7 mouse cellular contexts compared by ENCODE assay signal in genomic region chr4:124189352-124189992, GRCm38 (mm10).
DNase-seq lines count a peak whose midpoint lies in the region; ATAC-seq lines count a peak whose summit lies in the region.

No protein-coding gene starts in this region.

- H3K9me3 ChIP-seq in liver, embryonic 12.5 days (replicated peaks), result no peaks in the 10 kb centered on the region
- H3K9me3 ChIP-seq in hindbrain, embryonic 15.5 days, result no peaks in the 10 kb centered on the region
- no peaks in the 10 kb centered on the region for H3K9me3 ChIP-seq in neural tube, embryonic 14.5 days (ENCODE audit: control insufficient read depth, low read length)
- no peaks in the 10 kb centered on the region for H3K9me3 ChIP-seq in heart, embryonic 10.5 days

- no peak overlapping the region for H3K27ac ChIP-seq in liver, embryonic 12.5 days
- no peak overlapping the region for H3K27ac ChIP-seq in hindbrain, embryonic 15.5 days (replicated peaks)
- H3K27ac ChIP-seq in neural tube, embryonic 14.5 days (ENCODE audit: low read depth, low read length), result no peak overlapping the region
- no peak overlapping the region for H3K27ac ChIP-seq in heart, embryonic 10.5 days

- no peak overlapping the region for H3K4me3 ChIP-seq in liver, embryonic 12.5 days
- no peak overlapping the region for H3K4me3 ChIP-seq in hindbrain, embryonic 15.5 days
- no peak overlapping the region for H3K4me3 ChIP-seq in neural tube, embryonic 14.5 days (ENCODE audit: low read depth, low read length)
- H3K4me3 ChIP-seq in heart, embryonic 10.5 days, result no peak overlapping the region

- H3K4me2 ChIP-seq in liver, embryonic 12.5 days, result no peak overlapping the region
- H3K4me2 ChIP-seq in hindbrain, embryonic 15.5 days, result no peak overlapping the region
- no peak overlapping the region for H3K4me2 ChIP-seq in neural tube, embryonic 14.5 days (ENCODE audit: low read depth, low read length)

- no peak for ATAC-seq in liver, embryonic 12.5 days
- peak; percentile 62; the same call in 1 of the 2 replicates for ATAC-seq in hindbrain, embryonic 15.5 days (ENCODE audit: low FRiP score, low read depth)
- ATAC-seq in neural tube, embryonic 14.5 days (ENCODE audit: low read depth), result 0 out of 2 replicates have a peak, but pooled peaks have one; percentile 60

- no peak overlapping the region for H3K9ac ChIP-seq in liver, embryonic 12.5 days
- no peak overlapping the region for H3K9ac ChIP-seq in hindbrain, embryonic 15.5 days
- H3K9ac ChIP-seq in neural tube, embryonic 14.5 days (replicated peaks; ENCODE audit: low read depth, low read length), result no peak overlapping the region

- peaks cover 39% of the 10 kb centered on the region for H3K27me3 ChIP-seq in liver, embryonic 12.5 days (replicated peaks)
- peaks cover 4% of the 10 kb centered on the region; the same call in 1 of the 2 replicates for H3K27me3 ChIP-seq in hindbrain, embryonic 15.5 days
- H3K27me3 ChIP-seq in neural tube, embryonic 14.5 days (ENCODE audit: control insufficient read depth, insufficient read depth, low read length), result no peaks in the 10 kb centered on the region
- peaks cover 76% of the 10 kb centered on the region for H3K27me3 ChIP-seq in heart, embryonic 10.5 days (ENCODE audit: insufficient read depth, poor library complexity, severe bottlenecking)

- H3K4me1 ChIP-seq in liver, embryonic 12.5 days, result no peaks in the 10 kb centered on the region
- H3K4me1 ChIP-seq in hindbrain, embryonic 15.5 days (replicated peaks), result peaks cover 13% of the 10 kb centered on the region
- peaks cover 9% of the 10 kb centered on the region; the same call in 1 of the 2 replicates for H3K4me1 ChIP-seq in neural tube, embryonic 14.5 days (ENCODE audit: control insufficient read depth, insufficient read depth, low read length)
- H3K4me1 ChIP-seq in heart, embryonic 10.5 days, result peaks cover 10% of the 10 kb centered on the region; the same call in 1 of the 2 replicates

- peak; percentile 14 for DNase-seq in liver
- DNase-seq in embryo, embryonic 9.5 days (ENCODE audit: extremely low spot score), result peak; percentile 34
- DNase-seq in heart, postnatal 36 days, result no peak
- no peak for DNase-seq in heart, embryonic 10.5 days (ENCODE audit: low spot score)

- intact Hi-C loops in heart, postnatal 36 days (cut with DNase I), result no loop called here

- no peaks in the 10 kb centered on the region for H3K36me3 ChIP-seq in liver, embryonic 12.5 days
- H3K36me3 ChIP-seq in hindbrain, embryonic 15.5 days, result no peaks in the 10 kb centered on the region
- H3K36me3 ChIP-seq in neural tube, embryonic 14.5 days (ENCODE audit: control insufficient read depth, insufficient read depth, low read length), result no peaks in the 10 kb centered on the region
- H3K36me3 ChIP-seq in heart, embryonic 10.5 days, result no peaks in the 10 kb centered on the region

- WGBS in liver, embryonic 12.5 days (ENCODE audit: insufficient replicate concordance), result 21% methylated on average over 24 of the region's 24 CpGs
- whole genome bisulfite sequencing in hindbrain, embryonic 15.5 days, result 30% methylated on average over 24 of the region's 24 CpGs
- 26% methylated on average over 24 of the region's 24 CpGs for WGBS in neural tube, embryonic 14.5 days
- 16% methylated on average over 24 of the region's 24 CpGs for WGBS in heart, embryonic 10.5 days

Comparison
In these comparisons a context has a peak if more than half of its experiments do, and no peak if none do; other contexts are left out.
1. DNase-seq: peak in liver (single experiment) and embryo, embryonic 9.5 days (single experiment); none in heart, postnatal 36 days (0 of 2) and heart, embryonic 10.5 days (single experiment).